Mouse (Mus musculus): Measurements from ENCODE around the gene Nsl1. TPM values are rescaled to one million over a fixed set of nuclear protein-coding genes. Genes with fewer than 3 reads are reported as not detected.

The Nsl1 gene
- total RNA-seq, 1 experiment = 24.3 TPM

- Histone ChIP-seq H3K27ac (ENCODE audit: insufficient read depth, low read depth, low read length, poor library complexity, severe bottlenecking) (no peak overlapping the region), H3K4me3 (ENCODE audit: insufficient read depth in 1 of 2, low read depth in 1 of 2, low read length in 2 of 2, poor library complexity in 1 of 2, severe bottlenecking in 1 of 2) (no peak overlapping the region), H3K9ac (ENCODE audit: insufficient read depth, low read depth, low read length, poor library complexity, severe bottlenecking) (no peak overlapping the region), H3K9me3 (ENCODE audit: control insufficient read depth, insufficient read depth, low read depth, low read length) (no peaks in the 10 kb centered on the region), H3K36me3 (ENCODE audit: control insufficient read depth, insufficient read depth, low read length, poor library complexity, severe bottlenecking) (no peaks in the 10 kb centered on the region), H3K4me1 (ENCODE audit: control insufficient read depth in 2 of 2, insufficient read depth in 2 of 2, low read length in 2 of 2, poor library complexity in 1 of 2) (peaks cover 0 to 2% of the 10 kb centered on the region in 2 experiments; a peak in 1 of 4 replicates)
- no peak for TF ChIP-seq CHD2 (IDR thresholded peaks at IDR 0.05; ENCODE audit: low read depth, low read length)
- TF ChIP-seq HCFC1 (IDR thresholded peaks at IDR 0.05; ENCODE audit: borderline replicate concordance, insufficient read depth, low read length) = no peak
- no peak for TF ChIP-seq MAFK (IDR thresholded peaks at IDR 0.05; ENCODE audit: insufficient read depth, low read depth, low read length)
- TF ChIP-seq ZC3H11A (IDR thresholded peaks at IDR 0.05; ENCODE audit: borderline replicate concordance, low read depth, low read length) = no peak
- no peak for TF ChIP-seq ZNF384 (IDR thresholded peaks at IDR 0.05; ENCODE audit: low read depth, low read length)
- DNase-seq (ENCODE audit: low read depth, low spot score) = no peak
- in situ Hi-C loops (cut with MboI; ENCODE audit: low sequenced_read_pairs in 2 of 2, unreplicated experiment in 2 of 2) = no loop called here
These were observed 7.3 kb upstream of the Nsl1 start for GRCm38 (mm10) chr1:191055533-191055873.

GRCm38 (mm10) chr1:191057461-191057860, 5.4 kb upstream of the Nsl1 start:
- H3K9me3 ChIP-seq (ENCODE audit: control insufficient read depth, insufficient read depth, low read depth, low read length) = no peaks in the 10 kb centered on the region
- no peak overlapping the region for H3K9ac ChIP-seq (ENCODE audit: insufficient read depth, low read depth, low read length, poor library complexity, severe bottlenecking)
- H3K4me1 ChIP-seq (ENCODE audit: control insufficient read depth in 2 of 2, insufficient read depth in 2 of 2, low read length in 2 of 2, poor library complexity in 1 of 2) = peaks cover 0 to 2% of the 10 kb centered on the region in 2 experiments; a peak in 1 of 4 replicates
- TF ChIP-seq MAFK (IDR thresholded peaks at IDR 0.05; ENCODE audit: insufficient read depth, low read depth, low read length) (no peak), HCFC1 (IDR thresholded peaks at IDR 0.05; ENCODE audit: borderline replicate concordance, insufficient read depth, low read length) (no peak), ZNF384 (IDR thresholded peaks at IDR 0.05; ENCODE audit: low read depth, low read length) (no peak), ZC3H11A (IDR thresholded peaks at IDR 0.05; ENCODE audit: borderline replicate concordance, low read depth, low read length) (no peak), CHD2 (IDR thresholded peaks at IDR 0.05; ENCODE audit: low read depth, low read length) (no peak)
- no peak overlapping the region for H3K4me3 ChIP-seq (ENCODE audit: insufficient read depth in 1 of 2, low read depth in 1 of 2, low read length in 2 of 2, poor library complexity in 1 of 2, severe bottlenecking in 1 of 2)
- H3K36me3 ChIP-seq (ENCODE audit: control insufficient read depth, insufficient read depth, low read length, poor library complexity, severe bottlenecking) = no peaks in the 10 kb centered on the region
- DNase-seq (ENCODE audit: low read depth, low spot score) = no peak
- in situ Hi-C loops (cut with MboI; ENCODE audit: low sequenced_read_pairs in 2 of 2, unreplicated experiment in 2 of 2) = no loop called here
- H3K27ac ChIP-seq (ENCODE audit: insufficient read depth, low read depth, low read length, poor library complexity, severe bottlenecking) = no peak overlapping the region

DNA sequence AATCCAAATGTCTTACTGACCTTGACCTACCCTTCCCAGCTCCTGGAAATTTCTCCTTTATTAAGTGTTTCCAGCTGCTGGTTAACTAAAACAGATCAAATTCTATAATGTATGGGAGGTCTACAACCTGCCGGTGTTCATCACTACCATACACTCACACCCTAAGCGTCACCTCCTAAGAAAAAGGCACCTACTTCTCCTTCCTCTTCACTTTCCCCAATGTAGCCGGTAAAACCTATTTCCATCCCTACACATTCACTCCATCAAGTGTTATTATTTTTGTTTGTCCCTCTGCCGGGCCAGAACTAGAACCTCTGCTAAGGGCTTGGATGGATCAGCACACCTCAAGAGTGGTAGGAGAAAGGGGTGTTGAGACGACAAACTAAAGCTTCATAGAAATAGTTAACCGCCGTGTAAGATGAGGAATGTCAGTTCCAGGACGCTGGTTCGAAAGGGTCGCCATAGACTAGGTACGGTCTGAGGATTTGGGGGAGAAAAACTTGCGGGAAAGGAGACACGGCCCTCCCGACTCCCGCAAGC, 501 bp upstream of the Nsl1 start:
- no peak for DNase-seq (ENCODE audit: low read depth, low spot score)
- peaks cover 11% of the 10 kb centered on the region for H3K36me3 ChIP-seq (ENCODE audit: control insufficient read depth, insufficient read depth, low read length, poor library complexity, severe bottlenecking)
- H3K9ac ChIP-seq (ENCODE audit: insufficient read depth, low read depth, low read length, poor library complexity, severe bottlenecking) = peak overlapping the region; percentile 82
- H3K4me3 ChIP-seq (ENCODE audit: insufficient read depth in 1 of 2, low read depth in 1 of 2, low read length in 2 of 2, poor library complexity in 1 of 2, severe bottlenecking in 1 of 2) = peak overlapping the region; percentile 73 to 99
- in situ Hi-C loops (cut with MboI; ENCODE audit: low sequenced_read_pairs in 2 of 2, unreplicated experiment in 2 of 2) = no loop called here
- TF ChIP-seq CHD2 (IDR thresholded peaks at IDR 0.05; ENCODE audit: low read depth, low read length) = no peak
- H3K27ac ChIP-seq (ENCODE audit: insufficient read depth, low read depth, low read length, poor library complexity, severe bottlenecking) = no peak overlapping the region
- H3K4me1 ChIP-seq (ENCODE audit: control insufficient read depth in 2 of 2, insufficient read depth in 2 of 2, low read length in 2 of 2, poor library complexity in 1 of 2) = peaks cover 4 to 8% of the 10 kb centered on the region in 2 experiments; a peak in 3 of 4 replicates
- no peaks in the 10 kb centered on the region for H3K9me3 ChIP-seq (ENCODE audit: control insufficient read depth, insufficient read depth, low read depth, low read length)

- in situ Hi-C loops (cut with MboI; ENCODE audit: low sequenced_read_pairs in 2 of 2, unreplicated experiment in 2 of 2) = no loop called here
- DNase-seq (ENCODE audit: low read depth, low spot score) = no peak
- H3K36me3 ChIP-seq (ENCODE audit: control insufficient read depth, insufficient read depth, low read length, poor library complexity, severe bottlenecking) = peaks cover 17% of the 10 kb centered on the region
- H3K9me3 ChIP-seq (ENCODE audit: control insufficient read depth, insufficient read depth, low read depth, low read length) = no peaks in the 10 kb centered on the region
- TF ChIP-seq ZC3H11A (IDR thresholded peaks at IDR 0.05; ENCODE audit: borderline replicate concordance, low read depth, low read length) (no peak), HCFC1 (IDR thresholded peaks at IDR 0.05; ENCODE audit: borderline replicate concordance, insufficient read depth, low read length) (no peak), ZNF384 (IDR thresholded peaks at IDR 0.05; ENCODE audit: low read depth, low read length) (no peak), CHD2 (IDR thresholded peaks at IDR 0.05; ENCODE audit: low read depth, low read length) (no peak), MAFK (IDR thresholded peaks at IDR 0.05; ENCODE audit: insufficient read depth, low read depth, low read length) (no peak)
- peaks cover 4 to 8% of the 10 kb centered on the region in 2 experiments; a peak in 3 of 4 replicates for H3K4me1 ChIP-seq (ENCODE audit: control insufficient read depth in 2 of 2, insufficient read depth in 2 of 2, low read length in 2 of 2, poor library complexity in 1 of 2)
- peak overlapping the region; percentile 97 for H3K9ac ChIP-seq (ENCODE audit: insufficient read depth, low read depth, low read length, poor library complexity, severe bottlenecking)
- H3K27ac ChIP-seq (ENCODE audit: insufficient read depth, low read depth, low read length, poor library complexity, severe bottlenecking) = no peak overlapping the region
- peak overlapping the region; percentile 93 to 99 for H3K4me3 ChIP-seq (ENCODE audit: insufficient read depth in 1 of 2, low read depth in 1 of 2, low read length in 2 of 2, poor library complexity in 1 of 2, severe bottlenecking in 1 of 2)
These were observed 888 bp downstream of the Nsl1 start for GRCm38 (mm10) chr1:191063700-191064099.

DNA sequence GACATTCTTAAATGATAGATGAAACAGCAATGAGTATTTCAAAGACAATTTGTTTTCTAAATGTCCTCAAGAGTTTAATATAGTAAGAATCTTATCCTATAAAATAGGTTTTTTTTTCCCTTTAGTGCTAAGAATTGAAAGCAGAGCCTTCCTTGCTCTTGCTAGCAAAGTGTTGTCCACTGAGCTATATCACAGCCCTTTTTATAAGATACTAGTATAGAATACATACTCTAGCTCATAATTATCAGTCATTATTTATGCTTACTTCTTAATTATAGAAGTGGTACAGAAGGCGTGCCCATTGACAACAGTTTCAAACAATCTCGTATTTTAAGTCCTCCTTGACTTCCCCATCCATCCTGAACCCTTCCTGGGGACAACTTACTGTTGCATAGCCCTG, 1.7 kb downstream of the Nsl1 start:
- in situ Hi-C loops (cut with MboI; ENCODE audit: low sequenced_read_pairs in 2 of 2, unreplicated experiment in 2 of 2) = no loop called here
- Histone ChIP-seq H3K4me3 (ENCODE audit: insufficient read depth in 1 of 2, low read depth in 1 of 2, low read length in 2 of 2, poor library complexity in 1 of 2, severe bottlenecking in 1 of 2) (peak overlapping the region in 1 of 2 experiments; percentile 7; a peak in 1 of 4 replicates), H3K9me3 (ENCODE audit: control insufficient read depth, insufficient read depth, low read depth, low read length) (no peaks in the 10 kb centered on the region), H3K4me1 (ENCODE audit: control insufficient read depth in 2 of 2, insufficient read depth in 2 of 2, low read length in 2 of 2, poor library complexity in 1 of 2) (peaks cover 5 to 8% of the 10 kb centered on the region in 2 experiments), H3K36me3 (ENCODE audit: control insufficient read depth, insufficient read depth, low read length, poor library complexity, severe bottlenecking) (peaks cover 26% of the 10 kb centered on the region), H3K27ac (ENCODE audit: insufficient read depth, low read depth, low read length, poor library complexity, severe bottlenecking) (no peak overlapping the region), H3K9ac (ENCODE audit: insufficient read depth, low read depth, low read length, poor library complexity, severe bottlenecking) (no peak overlapping the region)
- DNase-seq (ENCODE audit: low read depth, low spot score) = no peak
- TF ChIP-seq ZNF384 (IDR thresholded peaks at IDR 0.05; ENCODE audit: low read depth, low read length) = peak; percentile 76; the same call in 1 of the 2 replicates
- TF ChIP-seq MAFK (IDR thresholded peaks at IDR 0.05; ENCODE audit: insufficient read depth, low read depth, low read length) = no peak

Data from ES-E14 (cell line).